Mouse (Mus musculus): ENCODE results near the gene Cpa5.

DNA sequence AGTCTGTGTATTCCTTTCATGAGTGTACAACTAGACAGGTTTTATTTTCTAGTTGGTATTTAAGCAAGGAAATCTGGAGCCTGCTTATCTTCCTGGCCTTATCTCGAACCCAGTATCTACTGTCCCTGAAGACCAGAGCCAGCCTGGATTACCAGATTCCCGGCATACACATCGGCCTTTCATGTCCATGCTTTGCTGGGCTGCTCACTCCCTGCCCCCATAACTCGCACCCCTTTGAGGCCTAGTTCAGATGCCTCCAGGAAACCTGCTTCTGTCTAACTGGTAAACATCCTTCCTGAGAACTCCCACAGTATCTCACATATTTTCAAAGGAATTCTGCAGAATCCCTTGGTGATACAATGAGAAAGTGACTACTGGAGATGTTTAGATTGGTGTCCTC is 54.5 kb downstream of the Cpa5 start:
- TF ChIP-seq GATA1 (IDR thresholded peaks at IDR 0.05; ENCODE audit: borderline replicate concordance, low read length) (no peak), FLI1 (IDR thresholded peaks at IDR 0.05; ENCODE audit: low read length) (no peak)
